Mouse (Mus musculus) small intestine, adult 2 months (tissue): ENCODE measurements at regions not wholly inside any gene's neighbourhood (a gene's known extent, or its start where the extent isn't known, plus 50 kb on each side); places are given as distances from the start of the nearest gene placed in this dataset.

Experiments used
- CTCF ChIP-seq: fragments of 200-500 bp; IDR thresholded peaks from 2 replicates; pipeline ENCODE4 v1.5.1; 2012; ENCODE audit warnings: low read depth, mild to moderate bottlenecking, control low read depth, inconsistent platforms, low read length, moderate library complexity, mixed read lengths; ENCODE audit not compliant: insufficient replicate concordance, insufficient read length; ENCODE audit errors: extremely low read depth
- POLR2A ChIP-seq: fragments of 200-500 bp; IDR thresholded peaks from 2 replicates; pipeline ENCODE4 v1.6.1; 2012; ENCODE audit warnings: low read depth, mild to moderate bottlenecking, control low read depth, inconsistent platforms, low read length, moderate library complexity

DNA sequence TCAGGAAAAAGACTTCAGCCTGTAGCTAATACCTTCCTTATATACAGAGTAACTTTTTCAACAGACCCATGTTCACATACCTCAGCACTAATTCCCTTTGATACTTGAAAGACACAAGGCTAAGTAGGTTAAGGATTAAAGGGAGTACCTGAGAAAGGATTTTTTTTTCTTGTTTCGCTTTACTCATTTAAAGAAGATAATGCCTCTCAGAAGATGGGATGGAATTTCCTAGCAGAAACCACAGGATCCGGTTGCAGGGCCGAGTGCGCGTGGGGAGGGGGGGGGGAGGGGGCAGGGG is 114.0 kb upstream of the Cpsf6 start:
- TF ChIP-seq CTCF: no peak
- no peak for TF ChIP-seq POLR2A
